Mouse (Mus musculus) adrenal gland, adult 2 months (tissue): ENCODE data around the gene Klhl3. TPM values are rescaled to one million over a fixed set of nuclear protein-coding genes. Genes with fewer than 3 reads are reported as not detected.

Experiments used
- DNase-seq: peaks from one replicate; pipeline ENCODE4 v3.0.0; 2021
- microRNA-seq, 2 experiments: library from miRNA; unstranded; fragments of <30 nt; microRNA quantifications; one replicate each; pipeline ENCODE4 v1.2.0; 2021
- polyA plus RNA-seq: library from polyadenylated mRNA; depleted of rRNA; stranded (reverse); fragments of >200 nt; gene quantifications from 2 replicates; pipeline ENCODE4 v1.2.3, GENCODE M21; 2012; rRNA removed
- total RNA-seq, 2 experiments: library from RNA; stranded (reverse); gene quantifications; 2 replicates each; pipeline ENCODE4 v1.2.3; 2021

Klhl3 gene
- total and polyA plus RNA-seq, 3 experiments = 0.86 to 3.7 (median 0.86) TPM

DNA sequence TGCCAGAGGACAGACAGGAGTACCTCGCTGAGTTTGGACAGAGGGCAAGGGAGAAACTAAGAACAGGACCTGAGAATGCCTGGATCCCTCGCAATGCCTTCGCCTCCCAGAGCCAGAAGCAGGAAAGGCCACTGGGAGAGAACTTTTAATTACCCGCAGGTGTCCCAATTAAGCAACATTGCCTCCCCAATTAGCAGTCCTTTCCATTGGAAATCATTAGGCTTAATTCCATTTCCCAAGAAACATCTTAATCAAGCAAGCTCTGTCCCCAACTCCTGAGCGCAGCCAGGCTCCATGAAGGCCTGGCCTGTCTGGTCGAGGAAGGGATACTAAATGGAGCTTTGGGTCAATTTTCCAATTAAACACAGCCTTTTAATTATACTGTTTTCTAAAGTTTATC is 147.7 kb downstream of the Klhl3 start:
- DNase-seq = no peak

DNA sequence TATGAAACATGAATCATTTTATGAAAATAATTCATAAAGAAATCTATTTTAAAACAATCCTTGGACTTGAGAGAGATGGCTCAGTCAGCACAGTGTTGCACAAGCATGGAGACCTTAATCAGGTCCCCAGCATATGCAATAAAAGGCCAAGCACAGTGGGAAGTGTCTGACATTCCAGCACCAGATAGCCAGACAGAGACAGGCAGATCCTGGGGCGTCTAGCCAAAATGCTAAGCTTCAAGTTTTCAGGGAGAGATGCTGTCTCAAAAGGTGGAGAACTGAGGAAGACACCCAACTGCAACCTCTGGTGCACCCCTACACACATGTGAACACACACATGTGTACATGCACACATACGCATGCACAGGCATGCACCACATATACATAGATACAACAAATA is 153.1 kb downstream of the Klhl3 start:
- no peak for DNase-seq

DNA sequence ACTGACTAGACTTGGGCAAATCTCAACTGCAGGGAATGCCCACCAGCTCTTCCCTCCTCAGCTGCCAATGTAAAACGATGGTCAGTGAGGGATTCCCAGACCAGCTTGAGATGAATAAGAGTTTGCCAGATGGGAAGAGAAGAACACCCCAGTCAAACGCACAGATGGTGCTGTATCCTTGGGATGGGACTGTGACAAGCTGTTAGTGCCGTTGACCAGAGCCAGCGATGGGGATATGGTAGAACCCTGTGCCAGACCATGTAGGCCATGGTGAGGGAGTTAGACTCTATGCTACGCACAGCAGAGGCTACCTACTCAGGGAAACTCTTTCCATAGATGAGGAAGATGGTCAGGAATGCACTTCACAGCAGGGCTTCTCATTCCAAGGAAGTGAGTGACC is 153.6 kb downstream of the Klhl3 start:
- DNase-seq = no peak

Small RNAs within 50 kb of the gene (microRNA-seq; reads per million reads assigned to microRNA genes)
- 145 to 159 reads per million in 2 experiments for gene Mir874

Other genes starting within 250 kb of the Klhl3 start
- gene Spock1, start 205.3 kb downstream of the Klhl3 start, total RNA-seq = 10 to 100 TPM in 1 of 2 experiments, 1 to 10 TPM in 1; 8.0 to 12.2 TPM
- 6.0 and 6.2 TPM in 2 replicates for gene Spock1, start 205.3 kb downstream of the Klhl3 start, polyA plus RNA-seq
- gene Hnrnpa0, start 15.0 kb upstream of the Klhl3 start, total RNA-seq = 100 to 1,000 TPM in 1 of 2 experiments, 10 to 100 TPM in 1; 68.1 to 117 TPM
- 79.4 and 96.9 TPM in 2 replicates for gene Hnrnpa0, start 15.0 kb upstream of the Klhl3 start, polyA plus RNA-seq
- 10 to 100 TPM; 55.1 to 69.8 TPM for gene Idnk, start 44.1 kb upstream of the Klhl3 start, total RNA-seq
- gene Idnk, start 44.1 kb upstream of the Klhl3 start, polyA plus RNA-seq = 11.0 and 15.3 TPM in 2 replicates
- gene Ubqln1, start 102.1 kb upstream of the Klhl3 start, total RNA-seq = 100 to 1,000 TPM; 112 to 159 TPM
- gene Ubqln1, start 102.1 kb upstream of the Klhl3 start, polyA plus RNA-seq = 164 and 166 TPM in 2 replicates
- gene Gkap1, start 162.1 kb upstream of the Klhl3 start, total RNA-seq = 10 to 100 TPM; 48.1 to 53.5 TPM
- gene Gkap1, start 162.1 kb upstream of the Klhl3 start, polyA plus RNA-seq = 12.1 and 20.3 TPM in 2 replicates
- gene Kif27, start 245.5 kb upstream of the Klhl3 start, total RNA-seq = 1 to 10 TPM in 1 of 2 experiments, under 1 TPM in 1; 0.63 to 1.1 TPM
- gene Kif27, start 245.5 kb upstream of the Klhl3 start, polyA plus RNA-seq = 0.08 and 0.11 TPM in 2 replicates